Mouse (Mus musculus) heart, embryonic 15.5 days (tissue): ENCODE results near the gene Skap1. TPM values are rescaled to one million over a fixed set of nuclear protein-coding genes. Genes with fewer than 3 reads are reported as not detected.
A peak's percentile ranks its signal among the peaks of the same experiment; 100 is the strongest.

Source experiments
- ATAC-seq: fragments of 200-750 bp; cut with Nextera tagmentation; replicated peaks from 2 replicates; pipeline ENCODE4 v1.8.0; 2017; ENCODE audit warnings: low read depth, moderate TSS enrichment; ENCODE audit not compliant: insufficient number of reproducible peaks, insufficient read depth, low FRiP score
- H3K27ac ChIP-seq: fragments of 300-500 bp; sonication (generic); 2 replicates; pipeline ENCODE4 v1.5.1; 2015; ENCODE audit warnings: mild to moderate bottlenecking, inconsistent platforms
- H3K27me3 ChIP-seq: fragments of 300-500 bp; sonication (generic); 2 replicates; pipeline ENCODE4 v1.6.1; 2015; ENCODE audit warnings: inconsistent platforms
- H3K36me3 ChIP-seq: fragments of 300-500 bp; sonication (generic); 2 replicates; pipeline ENCODE4 v1.6.1; 2015; ENCODE audit warnings: mild to moderate bottlenecking, inconsistent platforms
- H3K4me1 ChIP-seq: fragments of 300-500 bp; sonication (generic); replicated peaks from 2 replicates; pipeline ENCODE4 v1.6.1; 2015; ENCODE audit warnings: inconsistent platforms
- H3K4me2 ChIP-seq: fragments of 300-500 bp; sonication (generic); 2 replicates; pipeline ENCODE4 v1.6.1; 2015; ENCODE audit warnings: inconsistent platforms, mild to moderate bottlenecking, moderate library complexity
- H3K4me3 ChIP-seq: fragments of 300-500 bp; sonication (generic); 2 replicates; pipeline ENCODE4 v1.5.1; 2015; ENCODE audit warnings: mild to moderate bottlenecking, inconsistent platforms
- H3K9ac ChIP-seq: fragments of 300-500 bp; sonication (generic); 2 replicates; pipeline ENCODE4 v1.6.1; 2015; ENCODE audit warnings: mild to moderate bottlenecking, inconsistent platforms
- H3K9me3 ChIP-seq: fragments of 300-500 bp; sonication (generic); replicated peaks from 2 replicates; pipeline ENCODE4 v1.6.1; 2016; ENCODE audit warnings: inconsistent platforms
- WGBS: fragments of 180-500 bp; shearing (Covaris S2); methylation state at CpG from one replicate; pipeline ENCODE4 v1.1.7; 2015; ENCODE audit warnings: mixed read lengths; 5-methylcytosine and 5-hydroxymethylcytosine counted together
- polyA plus RNA-seq: library from polyadenylated mRNA; unstranded; fragments of >200 nt; fragmentation: Nextera tagmentation; extraction: Ambion mirVana; gene quantifications from 2 replicates; pipeline ENCODE4 v1.2.1, GENCODE M21; 2015

Skap1 gene
- polyA plus RNA-seq, 1 experiment from 2014 or later = 0.91 TPM

DNA sequence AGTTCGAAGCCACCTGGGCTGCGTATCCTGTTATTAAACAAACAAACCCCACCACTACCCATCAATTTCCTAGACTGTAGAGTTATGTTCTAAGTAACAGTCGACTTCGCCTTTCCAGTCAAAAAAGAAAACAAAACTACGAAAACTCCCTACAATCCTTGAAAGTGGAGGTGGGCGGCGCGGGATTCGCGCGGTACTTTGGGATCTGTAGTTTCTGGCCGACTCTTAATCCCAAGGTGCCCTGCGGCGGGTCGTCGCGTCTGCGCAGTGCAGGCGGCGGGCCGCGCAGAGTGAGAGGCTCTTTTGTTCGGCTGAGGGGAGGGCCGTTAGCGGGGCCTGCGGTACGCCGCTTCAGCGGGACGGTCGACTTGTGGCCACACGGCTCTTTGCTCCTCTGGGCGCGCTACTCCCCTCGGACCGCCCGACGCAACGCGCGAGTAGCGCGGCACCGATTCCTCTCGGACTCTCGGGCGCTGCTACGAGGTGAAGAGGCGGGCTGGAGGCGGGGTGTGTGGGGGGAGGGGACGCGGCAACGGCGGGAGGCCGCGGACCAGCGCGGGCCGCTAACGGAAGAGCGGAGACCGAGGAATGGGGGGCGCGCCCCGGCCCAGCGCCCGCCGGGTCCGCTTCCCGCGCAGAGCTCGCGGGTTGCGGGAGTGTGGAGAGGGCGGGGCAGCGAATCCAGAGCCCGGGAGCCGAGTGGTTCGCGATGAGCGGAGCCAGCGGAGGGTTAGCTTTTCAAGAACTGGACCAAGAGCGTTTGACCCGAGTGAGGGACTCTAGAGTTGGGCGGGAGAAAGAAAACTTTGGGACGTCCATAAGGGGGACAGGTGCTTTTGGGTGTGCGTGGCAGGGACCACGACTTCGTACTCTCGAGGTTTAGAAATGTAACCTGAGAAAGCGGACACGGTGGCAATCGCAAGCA is 324.7 kb downstream of the Skap1 start, which contains the start of gene Cbx1:
TSS of gene Cbx1 (plus strand) at position 257 of the 925 bp plus-strand sequence.
- under 1% methylated on average over 93 of the region's 93 CpGs for WGBS
- peak within 1 kb of the TSS; percentile 97 for H3K27ac ChIP-seq
- H3K9me3 ChIP-seq = no peaks in the 10 kb centered on the region
- no peaks in the 10 kb centered on the region for H3K36me3 ChIP-seq
- no peaks in the 10 kb centered on the region for H3K27me3 ChIP-seq
- peak within 1 kb of the TSS; percentile 81 for H3K4me2 ChIP-seq
- peaks cover 28% of the 10 kb centered on the region for H3K4me1 ChIP-seq
- H3K9ac ChIP-seq = peak within 1 kb of the TSS; percentile 82
- H3K4me3 ChIP-seq = peak within 1 kb of the TSS; percentile 73
- ATAC-seq = peak; percentile 98

DNA sequence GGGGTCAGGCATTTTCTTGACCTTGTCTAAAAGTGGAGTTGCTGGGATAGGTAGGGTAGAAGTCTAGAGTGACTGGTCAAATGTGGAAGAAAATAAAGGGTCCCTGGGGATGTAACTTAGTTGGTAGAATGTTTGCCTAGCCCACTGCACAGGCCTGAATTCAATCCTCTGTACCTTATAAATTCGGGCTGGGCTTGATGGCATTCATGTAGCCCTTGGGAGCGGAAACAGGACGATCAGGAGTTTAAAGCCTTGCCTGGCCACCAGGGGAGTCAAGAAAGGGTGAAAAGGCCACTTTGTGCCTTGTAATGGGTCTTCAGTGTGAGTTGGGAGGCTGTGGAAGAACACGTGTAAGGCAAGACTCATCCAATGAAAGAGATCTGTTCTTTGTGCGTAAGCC is 325.6 kb downstream of the Skap1 start:
- peaks cover 28% of the 10 kb centered on the region for H3K4me1 ChIP-seq
- H3K36me3 ChIP-seq = no peaks in the 10 kb centered on the region; the same call in 1 of the 2 replicates
- H3K9me3 ChIP-seq = no peaks in the 10 kb centered on the region
- H3K4me3 ChIP-seq = peak overlapping the region; percentile 73
- no peaks in the 10 kb centered on the region for H3K27me3 ChIP-seq
- peak overlapping the region; percentile 81 for H3K4me2 ChIP-seq
- no peak for ATAC-seq
- peak overlapping the region; percentile 97 for H3K27ac ChIP-seq
- WGBS = 13% methylated on average over 5 of the region's 5 CpGs
- H3K9ac ChIP-seq = peak overlapping the region; percentile 82

DNA sequence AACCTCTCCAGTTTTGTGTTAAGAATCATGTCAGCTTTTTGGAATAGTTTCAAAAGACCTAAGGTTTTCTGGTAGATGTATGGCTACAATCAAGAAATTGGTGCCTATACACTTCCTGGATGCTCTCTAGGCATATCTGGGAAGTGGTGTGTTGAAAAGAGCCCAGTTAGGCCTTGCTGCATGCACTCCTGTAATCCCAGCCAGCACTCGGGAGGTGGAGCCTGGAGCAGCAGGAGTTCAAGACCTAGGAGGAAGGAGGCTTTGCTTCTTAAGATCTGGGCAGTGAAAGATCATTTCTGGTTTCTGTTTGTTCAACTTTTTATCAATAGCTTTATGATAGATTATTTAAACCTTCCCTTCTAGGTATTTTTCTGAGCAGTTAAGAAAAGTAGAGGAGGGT is 326.3 kb downstream of the Skap1 start:
- Histone ChIP-seq H3K9me3 (no peaks in the 10 kb centered on the region), H3K9ac (no peak overlapping the region; the same call in 1 of the 2 replicates), H3K36me3 (no peaks in the 10 kb centered on the region; the same call in 1 of the 2 replicates), H3K4me1 (peaks cover 28% of the 10 kb centered on the region), H3K27ac (no peak overlapping the region), H3K4me3 (peak overlapping the region; percentile 73), H3K27me3 (no peaks in the 10 kb centered on the region), H3K4me2 (peak overlapping the region; percentile 81)
- 11% methylated on average over 1 of the region's 1 CpGs for WGBS
- no peak for ATAC-seq

DNA sequence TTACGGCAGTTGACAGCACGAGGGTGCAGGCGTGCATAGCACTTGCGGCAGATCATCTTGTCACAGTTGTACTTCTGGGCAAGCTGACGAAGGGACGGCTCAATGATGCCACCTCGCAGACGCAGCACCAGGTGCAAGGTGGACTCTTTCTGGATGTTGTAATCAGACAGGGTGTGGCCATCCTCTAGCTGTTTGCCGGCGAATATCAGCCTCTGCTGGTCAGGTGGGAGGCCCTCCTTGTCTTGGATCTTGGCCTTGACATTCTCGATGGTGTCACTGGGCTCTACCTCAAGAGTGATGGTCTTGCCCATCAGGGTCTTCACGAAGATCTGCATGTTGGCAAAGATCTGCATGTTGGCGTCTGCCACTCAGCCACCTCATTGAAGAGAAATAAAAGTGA is 331.1 kb downstream of the Skap1 start:
- 89% methylated on average over 13 of the region's 13 CpGs for WGBS
- Histone ChIP-seq H3K36me3 (no peaks in the 10 kb centered on the region; the same call in 1 of the 2 replicates), H3K4me2 (no peak overlapping the region), H3K9me3 (no peaks in the 10 kb centered on the region), H3K4me1 (peaks cover 21% of the 10 kb centered on the region), H3K9ac (no peak overlapping the region), H3K27me3 (no peaks in the 10 kb centered on the region), H3K4me3 (no peak overlapping the region), H3K27ac (no peak overlapping the region)
- no peak for ATAC-seq

DNA sequence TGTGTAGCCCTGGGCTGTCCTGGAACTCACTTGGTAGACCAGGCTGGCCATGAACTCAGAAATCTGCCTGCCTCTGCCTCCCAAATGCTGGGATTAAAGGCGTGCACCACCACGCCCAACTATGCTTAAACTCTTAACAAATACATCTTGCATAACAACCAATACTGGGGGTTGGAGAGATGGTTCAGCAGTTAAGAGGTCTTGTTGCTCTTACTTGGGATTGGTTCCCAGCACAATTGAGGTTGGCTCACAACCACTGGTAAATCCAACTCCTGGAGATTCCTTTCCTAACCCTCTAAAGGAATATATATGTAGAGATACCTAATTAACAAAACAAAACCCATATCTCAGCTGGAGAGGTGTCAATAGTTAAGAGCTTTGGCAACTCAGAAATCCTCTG is 331.7 kb downstream of the Skap1 start:
- H3K4me3 ChIP-seq = no peak overlapping the region
- peaks cover 15% of the 10 kb centered on the region for H3K4me1 ChIP-seq
- no peak for ATAC-seq
- no peak overlapping the region for H3K27ac ChIP-seq
- H3K27me3 ChIP-seq = no peaks in the 10 kb centered on the region
- H3K9ac ChIP-seq = no peak overlapping the region
- WGBS = 98% methylated on average over 2 of the region's 2 CpGs
- no peak overlapping the region for H3K4me2 ChIP-seq
- H3K9me3 ChIP-seq = no peaks in the 10 kb centered on the region
- H3K36me3 ChIP-seq = peaks cover 2% of the 10 kb centered on the region

DNA sequence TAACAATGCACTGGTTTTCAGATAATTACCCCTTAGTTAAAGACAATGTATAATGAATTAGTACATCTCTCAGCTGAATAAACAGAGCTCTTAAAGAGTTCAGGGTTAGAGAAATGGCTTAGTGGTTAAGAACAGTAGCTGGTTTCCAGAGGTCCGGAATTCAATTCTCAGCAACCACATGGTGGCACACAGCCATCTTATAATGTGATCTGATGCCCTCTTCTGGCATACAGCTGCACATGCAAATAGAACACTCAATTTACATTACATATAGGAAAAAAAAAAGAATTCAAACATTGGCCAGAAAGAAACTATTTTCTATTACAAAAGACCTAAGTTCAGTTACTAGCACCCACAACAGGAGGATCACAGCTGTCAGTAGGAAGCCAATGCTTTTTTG is 332.2 kb downstream of the Skap1 start:
- Histone ChIP-seq H3K36me3 (peaks cover 7% of the 10 kb centered on the region), H3K4me2 (no peak overlapping the region), H3K27me3 (no peaks in the 10 kb centered on the region), H3K4me3 (no peak overlapping the region), H3K9ac (no peak overlapping the region), H3K4me1 (peaks cover 14% of the 10 kb centered on the region; the same call in 1 of the 2 replicates), H3K27ac (no peak overlapping the region), H3K9me3 (no peaks in the 10 kb centered on the region)
- ATAC-seq = no peak
- WGBS = 61% methylated on average over 1 of the region's 1 CpGs

DNA sequence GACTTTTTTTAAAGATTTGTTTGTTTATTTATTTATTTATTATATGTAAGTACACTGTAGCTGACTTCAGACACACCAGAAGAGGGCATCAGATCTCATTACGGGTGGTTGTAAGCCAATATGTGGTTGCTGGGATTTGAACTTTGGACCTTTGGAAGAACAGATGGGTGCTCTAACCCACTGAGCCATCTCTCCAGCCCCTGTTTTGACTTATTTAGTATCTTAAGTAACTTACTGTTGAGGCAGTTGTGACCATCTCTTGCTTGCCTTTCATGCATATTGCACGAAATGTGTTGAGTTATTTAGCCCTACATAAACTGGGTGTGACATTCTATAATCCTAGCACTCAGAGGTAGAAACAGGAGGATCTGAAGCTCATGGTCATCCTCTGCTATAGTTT is 335.1 kb downstream of the Skap1 start:
- Histone ChIP-seq H3K27ac (no peak overlapping the region), H3K4me1 (0 out of 2 replicates have a peak, but pooled peaks cover 2% of the 10 kb centered on the region), H3K4me3 (no peak overlapping the region), H3K4me2 (no peak overlapping the region), H3K27me3 (no peaks in the 10 kb centered on the region), H3K9ac (no peak overlapping the region), H3K9me3 (no peaks in the 10 kb centered on the region), H3K36me3 (peaks cover 29% of the 10 kb centered on the region)
- WGBS = 88% methylated on average over 2 of the region's 2 CpGs
- ATAC-seq = no peak

DNA sequence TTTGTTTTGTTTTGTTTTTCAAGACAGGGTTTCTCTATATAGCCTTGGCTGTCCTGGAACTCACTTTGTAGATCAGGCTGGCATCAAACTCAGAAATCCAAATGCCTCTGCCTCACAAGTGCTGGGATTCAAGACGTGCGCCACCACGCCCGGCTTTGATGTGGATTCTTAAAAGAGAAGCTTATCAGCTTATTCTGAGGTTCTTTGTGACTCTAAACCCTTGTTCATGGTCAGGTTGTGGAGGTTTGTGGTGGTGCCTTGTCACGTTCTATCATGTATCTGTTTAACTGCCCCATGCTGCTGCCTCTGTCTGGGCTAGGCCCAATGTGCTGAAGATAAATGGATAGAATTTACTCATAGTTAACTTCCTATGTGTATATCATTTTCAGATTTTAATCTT is 341.2 kb downstream of the Skap1 start:
- Histone ChIP-seq H3K9ac (no peak overlapping the region), H3K4me3 (no peak overlapping the region), H3K27ac (no peak overlapping the region), H3K4me2 (no peak overlapping the region), H3K9me3 (no peaks in the 10 kb centered on the region), H3K27me3 (no peaks in the 10 kb centered on the region), H3K36me3 (peaks cover 79% of the 10 kb centered on the region), H3K4me1 (no peaks in the 10 kb centered on the region)
- 88% methylated on average over 5 of the region's 5 CpGs for WGBS
- ATAC-seq = no peak

DNA sequence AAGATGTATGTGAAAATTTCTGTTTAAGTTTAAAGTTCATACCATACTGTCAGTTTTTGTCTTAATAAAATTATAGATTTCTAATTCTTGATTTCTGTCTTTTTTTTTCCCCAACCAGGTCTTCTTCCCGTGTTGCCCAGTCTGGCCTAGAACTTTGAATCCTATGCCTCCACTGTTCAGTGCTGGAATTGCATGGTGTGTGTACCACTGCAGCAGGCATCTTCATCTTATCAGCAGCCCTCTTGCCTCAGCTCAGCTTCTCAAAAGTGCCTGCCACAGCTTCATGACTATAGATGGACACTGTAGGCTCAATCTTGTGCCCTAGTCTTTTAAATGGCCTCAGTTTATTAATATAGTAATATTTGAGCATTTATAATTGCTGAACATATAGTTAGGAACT is 343.7 kb downstream of the Skap1 start:
- Histone ChIP-seq H3K27me3 (no peaks in the 10 kb centered on the region), H3K4me3 (no peak overlapping the region), H3K4me1 (no peaks in the 10 kb centered on the region), H3K27ac (no peak overlapping the region), H3K4me2 (no peak overlapping the region), H3K9me3 (no peaks in the 10 kb centered on the region), H3K36me3 (peaks cover 71% of the 10 kb centered on the region), H3K9ac (no peak overlapping the region)
- WGBS = 38% methylated on average over 1 of the region's 1 CpGs
- ATAC-seq = no peak

Other genes with a start within 250 kb of the Skap1 start
- 0.06 TPM in 1 of 2 replicates, not detected in the other for gene Hoxb9, start 193.1 kb upstream of the Skap1 start, polyA plus RNA-seq
- gene Hoxb8, start 182.7 kb upstream of the Skap1 start, polyA plus RNA-seq = 0.08 TPM in 1 of 2 replicates, not detected in the other
- gene Hoxb7, start 178.0 kb upstream of the Skap1 start, polyA plus RNA-seq = 0.25 and 0.32 TPM in 2 replicates
- 0.49 and 1.2 TPM in 2 replicates for gene Hoxb6, start 172.1 kb upstream of the Skap1 start, polyA plus RNA-seq
- gene Hoxb5, start 161.3 kb upstream of the Skap1 start, polyA plus RNA-seq = 1.4 and 3.3 TPM in 2 replicates
- gene Hoxb4, start 146.3 kb upstream of the Skap1 start, polyA plus RNA-seq = 0.31 and 0.70 TPM in 2 replicates
- gene Hoxb3, start 141.3 kb upstream of the Skap1 start, polyA plus RNA-seq = 0.71 and 0.98 TPM in 2 replicates
- 3.7 and 6.8 TPM in 2 replicates for gene Hoxb2, start 114.1 kb upstream of the Skap1 start, polyA plus RNA-seq
- not detected in 2 replicates for gene Hoxb1, start 98.8 kb upstream of the Skap1 start, polyA plus RNA-seq